Mouse (Mus musculus) C2C12 (cell line): ENCODE measurements around the gene H2afy2.

ENCODE experiments used
- CTCF ChIP-seq: IDR thresholded peaks from one replicate; pipeline ENCODE4 v1.5.1; 2011; ENCODE audit not compliant: control insufficient read depth, insufficient read depth, insufficient read length
- MAX ChIP-seq: IDR thresholded peaks from one replicate; pipeline ENCODE4 v1.6.1; 2011; ENCODE audit warnings: mild to moderate bottlenecking, control low read depth
- MYOD1 ChIP-seq: IDR thresholded peaks from one replicate; pipeline ENCODE4 v1.6.1; 2011; ENCODE audit warnings: low read depth; ENCODE audit not compliant: control insufficient read depth, insufficient read length
- MYOG ChIP-seq: IDR thresholded peaks from one replicate; pipeline ENCODE4 v1.6.1; 2011; ENCODE audit not compliant: control insufficient read depth, insufficient read length; ENCODE audit errors: extremely low read depth
- USF1 ChIP-seq: IDR thresholded peaks from one replicate; pipeline ENCODE4 v1.6.1; 2011; ENCODE audit warnings: low read depth, mild to moderate bottlenecking, control low read depth, moderate library complexity

DNA sequence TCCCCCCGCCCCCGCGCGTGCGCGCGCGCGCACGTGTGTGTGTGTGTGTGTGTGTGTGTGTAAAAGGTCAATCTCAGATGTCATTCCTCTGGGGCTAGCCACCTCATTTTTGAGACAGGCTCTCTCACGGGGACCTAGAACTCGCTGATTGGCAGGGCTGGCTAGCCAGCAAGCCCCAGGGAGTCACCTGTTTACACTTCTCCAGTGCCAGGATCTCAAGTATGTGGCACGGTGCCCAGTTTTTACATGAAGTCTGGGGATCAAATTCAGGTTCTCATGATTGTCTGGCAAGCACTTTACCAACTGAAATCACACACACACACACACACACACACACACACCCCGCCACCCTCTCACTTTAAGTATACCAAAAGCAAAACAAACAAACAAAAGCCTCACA, 26.9 kb downstream of the H2afy2 start:
- no peak for TF ChIP-seq CTCF
- TF ChIP-seq MYOG, result no peak
- TF ChIP-seq MYOD1, result no peak
- TF ChIP-seq MAX, result no peak
- TF ChIP-seq USF1, result no peak
